Mouse (Mus musculus) myocyte (in vitro differentiated cells): ENCODE data around the gene Bcl7b. TPM values are rescaled to one million over a fixed set of nuclear protein-coding genes. Genes with fewer than 3 reads are reported as not detected.

Experiments used
- H3K27me3 ChIP-seq: one replicate; pipeline ENCODE4 v1.6.1; 2011; ENCODE audit not compliant: control insufficient read depth, insufficient read depth, insufficient read length
- H3K36me3 ChIP-seq: one replicate; pipeline ENCODE4 v1.6.1; 2011; ENCODE audit not compliant: control insufficient read depth, insufficient read depth
- H3K4me2 ChIP-seq: one replicate; pipeline ENCODE4 v1.6.1; 2011; ENCODE audit warnings: low read depth, control low read depth
- H3K4me3 ChIP-seq: one replicate; pipeline ENCODE4 v1.5.1; 2011; ENCODE audit warnings: mild to moderate bottlenecking, control low read depth, moderate library complexity
- H3K79me2 ChIP-seq: one replicate; pipeline ENCODE4 v1.6.1; 2011; ENCODE audit not compliant: control insufficient read depth, insufficient read depth
- H3ac ChIP-seq: one replicate; pipeline ENCODE4 v1.6.1; 2011; ENCODE audit not compliant: control insufficient read depth, insufficient read length
- CEBPB ChIP-seq: IDR thresholded peaks from 2 replicates; pipeline ENCODE4 v1.6.1; 2011; ENCODE audit warnings: mild to moderate bottlenecking, moderate library complexity; ENCODE audit not compliant: poor library complexity, insufficient read depth, severe bottlenecking
- E2F4 ChIP-seq: IDR thresholded peaks from one replicate; pipeline ENCODE4 v1.6.1; 2011; ENCODE audit warnings: mild to moderate bottlenecking, control low read depth, moderate library complexity; ENCODE audit not compliant: insufficient read depth
- MAX ChIP-seq: IDR thresholded peaks from one replicate; pipeline ENCODE4 v1.6.1; 2011; ENCODE audit warnings: low read depth, mild to moderate bottlenecking, control low read depth
- MYOD1 ChIP-seq, 3 experiments: IDR thresholded peaks; one replicate each; pipeline ENCODE4 v1.6.1; 2011; ENCODE audit warnings: control low read depth in 2 of 3, low read depth in 2 of 3, mild to moderate bottlenecking in 2 of 3, moderate library complexity in 1 of 3; ENCODE audit not compliant: insufficient read length in 2 of 3, control insufficient read depth in 1 of 3
- MYOG ChIP-seq, 3 experiments: IDR thresholded peaks; one replicate each; pipeline ENCODE4 v1.6.1; 2011; ENCODE audit warnings: control low read depth in 2 of 3, low read depth in 2 of 3, mild to moderate bottlenecking in 2 of 3; ENCODE audit not compliant: insufficient read length in 2 of 3, control insufficient read depth in 1 of 3, insufficient read depth in 1 of 3
- POLR2A ChIP-seq: IDR thresholded peaks from one replicate; pipeline ENCODE4 v1.6.1; 2011; ENCODE audit warnings: low read depth, mild to moderate bottlenecking, control low read depth, moderate library complexity; ENCODE audit not compliant: insufficient read length
- POLR2AphosphoS2 ChIP-seq: IDR thresholded peaks from one replicate; pipeline ENCODE4 v1.6.1; 2011; ENCODE audit warnings: low read depth, control low read depth; ENCODE audit not compliant: insufficient read length
- REST ChIP-seq: IDR thresholded peaks from one replicate; pipeline ENCODE4 v1.6.1; 2011; ENCODE audit warnings: mild to moderate bottlenecking, control low read depth, moderate library complexity; ENCODE audit not compliant: insufficient read depth, insufficient read length
- SRF ChIP-seq: IDR thresholded peaks from one replicate; pipeline ENCODE4 v1.6.1; 2011; ENCODE audit warnings: low read depth; ENCODE audit not compliant: control insufficient read depth, insufficient read length
- TCF12 ChIP-seq: IDR thresholded peaks from one replicate; pipeline ENCODE4 v1.6.1; 2011; ENCODE audit warnings: mild to moderate bottlenecking, control low read depth; ENCODE audit not compliant: poor library complexity, insufficient read depth, severe bottlenecking
- TCF3 ChIP-seq: IDR thresholded peaks from one replicate; pipeline ENCODE4 v1.6.1; 2011; ENCODE audit warnings: low read depth, control low read depth; ENCODE audit not compliant: insufficient read length
- USF1 ChIP-seq: IDR thresholded peaks from one replicate; pipeline ENCODE4 v1.6.1; 2011; ENCODE audit warnings: low read depth, mild to moderate bottlenecking, control low read depth, moderate library complexity
- polyA plus RNA-seq: library from polyadenylated mRNA; unstranded; fragments of >200 nt; fragmentation: generic; extraction: Trizol; gene quantifications from one replicate; pipeline ENCODE4 v1.2.1, GENCODE M21; 2012; ENCODE audit warnings: missing spikeins

The Bcl7b gene
- polyA plus RNA-seq, 1 experiment = 37.3 TPM

- Histone ChIP-seq H3K4me3 (peak overlapping the region; percentile 67), H3ac (peak overlapping the region; percentile 93), H3K27me3 (no peaks in the 10 kb centered on the region), H3K4me2 (peak overlapping the region; percentile 84), H3K36me3 (no peaks in the 10 kb centered on the region), H3K79me2 (peaks cover 49% of the 10 kb centered on the region)
- TF ChIP-seq MYOG (IDR thresholded peaks at IDR 0.05; ENCODE audit: control insufficient read depth in 1 of 3, insufficient read depth in 1 of 3, insufficient read length in 2 of 3, low read depth in 2 of 3) (peak in 2 of 3 experiments; percentile 51 to 63), POLR2A (peak; percentile 23), POLR2AphosphoS2 (peak; percentile 8), MYOD1 (IDR thresholded peaks at IDR 0.05; ENCODE audit: control insufficient read depth in 1 of 3, insufficient read length in 2 of 3, low read depth in 2 of 3) (peak in 1 of 3 experiments; percentile 72), E2F4 (no peak)
These were observed 19.5 kb downstream of the Bcl7b start for GRCm38 (mm10) chr5:135187349-135188213.

GRCm38 (mm10) chr5:135188214-135188554 lies 20.1 kb downstream of the Bcl7b start:
- TF ChIP-seq USF1 = no peak
- Histone ChIP-seq H3K4me3 (peak overlapping the region; percentile 67), H3K4me2 (peak overlapping the region; percentile 84), H3ac (peak overlapping the region; percentile 93), H3K36me3 (no peaks in the 10 kb centered on the region), H3K79me2 (peaks cover 55% of the 10 kb centered on the region), H3K27me3 (no peaks in the 10 kb centered on the region)

DNA sequence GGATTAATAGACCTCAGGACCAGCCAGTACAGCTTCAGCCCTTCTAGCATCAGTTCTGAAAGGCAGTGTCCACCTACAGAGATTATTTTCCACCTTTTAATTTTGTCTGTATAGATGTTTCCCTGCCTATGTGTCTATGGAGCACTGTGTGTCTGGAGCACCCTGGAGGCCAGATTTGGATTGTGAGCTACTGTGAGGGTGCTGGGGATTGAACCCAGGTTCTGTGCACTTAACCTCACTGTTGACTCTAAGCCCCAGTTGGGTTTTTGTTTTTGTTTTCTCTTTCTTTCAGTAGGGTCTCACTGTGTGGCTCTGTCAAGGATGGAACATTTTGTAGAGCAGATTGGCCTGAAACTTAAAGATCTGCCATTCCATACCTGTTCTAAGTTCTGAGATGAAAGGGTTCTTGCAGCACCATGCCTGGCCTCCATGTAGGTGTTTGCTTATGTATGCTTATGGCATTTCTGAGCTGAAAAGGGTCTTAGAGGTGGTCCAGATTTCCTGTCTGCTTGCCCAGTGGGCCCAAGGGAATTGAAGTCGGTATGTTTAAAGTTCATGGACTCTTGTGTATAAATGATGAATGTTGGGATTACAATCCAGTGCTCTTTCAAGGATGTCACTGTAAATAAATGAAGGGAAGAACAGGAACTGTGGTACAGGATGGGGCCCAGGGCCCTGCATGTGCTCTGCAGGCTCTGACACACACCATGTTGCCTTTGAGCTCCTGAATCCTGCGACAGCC lies 21.4 kb downstream of the Bcl7b start:
- Histone ChIP-seq H3K4me2 (peak overlapping the region; percentile 84), H3K36me3 (peaks cover 8% of the 10 kb centered on the region), H3ac (no peak overlapping the region), H3K4me3 (peak overlapping the region; percentile 67), H3K27me3 (no peaks in the 10 kb centered on the region), H3K79me2 (peaks cover 67% of the 10 kb centered on the region)
- no peak for TF ChIP-seq SRF
- no peak for TF ChIP-seq CEBPB

DNA sequence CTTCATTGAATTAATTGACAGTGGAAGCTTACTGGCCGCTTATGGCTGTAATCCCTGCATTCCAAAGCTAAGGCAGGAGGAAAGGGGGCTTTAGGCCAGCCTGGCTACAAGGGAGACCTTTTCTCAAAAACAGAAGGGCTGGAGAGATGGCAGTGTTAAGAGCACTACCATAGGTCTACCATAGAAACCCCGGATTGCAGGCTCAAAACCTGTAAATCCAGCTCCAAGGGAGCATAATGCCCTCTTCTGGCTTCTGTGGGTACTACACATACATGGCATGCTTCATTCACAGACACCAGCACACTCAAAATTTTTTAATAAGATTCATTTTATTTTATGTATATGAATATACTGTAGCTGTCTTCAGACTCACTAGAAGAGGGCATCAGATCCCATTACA lies 23.5 kb downstream of the Bcl7b start:
- H3K36me3 ChIP-seq = peaks cover 10% of the 10 kb centered on the region
- H3ac ChIP-seq = no peak overlapping the region
- TF ChIP-seq POLR2AphosphoS2 (no peak), MYOG (IDR thresholded peaks at IDR 0.05; ENCODE audit: control insufficient read depth in 1 of 3, insufficient read depth in 1 of 3, insufficient read length in 2 of 3, low read depth in 2 of 3) (no peak), POLR2A (no peak), MYOD1 (IDR thresholded peaks at IDR 0.05; ENCODE audit: control insufficient read depth in 1 of 3, insufficient read length in 2 of 3, low read depth in 2 of 3) (no peak)

DNA sequence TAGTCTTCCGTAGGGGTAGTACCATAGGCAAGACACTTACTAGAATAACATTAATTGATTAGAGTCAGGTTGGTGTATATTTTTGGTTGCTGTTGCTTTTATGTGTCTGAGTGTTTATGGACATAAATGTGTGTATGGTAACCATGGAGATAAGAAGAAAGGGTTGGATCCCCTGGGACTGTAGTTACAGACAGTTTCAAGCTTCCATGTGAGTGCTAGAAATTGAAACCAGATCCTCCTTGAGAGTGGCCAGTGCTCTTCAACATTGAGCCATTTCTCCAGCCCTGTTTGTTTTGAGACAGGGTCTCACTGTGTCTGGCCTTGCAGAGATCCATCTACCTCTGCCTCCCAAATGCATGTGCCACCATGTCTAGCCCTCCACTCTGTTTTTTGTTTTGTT lies 24.3 kb downstream of the Bcl7b start:
- Histone ChIP-seq H3K27me3 (no peaks in the 10 kb centered on the region), H3ac (no peak overlapping the region), H3K4me3 (no peak overlapping the region), H3K4me2 (peak overlapping the region; percentile 21), H3K36me3 (peaks cover 10% of the 10 kb centered on the region), H3K79me2 (peaks cover 97% of the 10 kb centered on the region)
- no peak for TF ChIP-seq TCF12
- TF ChIP-seq POLR2A = no peak
- no peak for TF ChIP-seq TCF3
- TF ChIP-seq E2F4 = no peak
- TF ChIP-seq SRF = no peak
- TF ChIP-seq POLR2AphosphoS2 = no peak
- no peak for TF ChIP-seq CEBPB

More for the DNA sequence above, 23.5 kb downstream of the Bcl7b start:
- no peaks in the 10 kb centered on the region for H3K27me3 ChIP-seq
- no peak overlapping the region for H3K4me2 ChIP-seq
- H3K79me2 ChIP-seq = peaks cover 89% of the 10 kb centered on the region
- no peak overlapping the region for H3K4me3 ChIP-seq

- H3K36me3 ChIP-seq = peaks cover 38% of the 10 kb centered on the region
- no peak overlapping the region for H3K4me2 ChIP-seq
- no peak overlapping the region for H3ac ChIP-seq
- TF ChIP-seq POLR2AphosphoS2 (no peak), MAX (no peak), MYOG (IDR thresholded peaks at IDR 0.05; ENCODE audit: control insufficient read depth in 1 of 3, insufficient read depth in 1 of 3, insufficient read length in 2 of 3, low read depth in 2 of 3) (no peak), MYOD1 (IDR thresholded peaks at IDR 0.05; ENCODE audit: control insufficient read depth in 1 of 3, insufficient read length in 2 of 3, low read depth in 2 of 3) (no peak), CEBPB (no peak), TCF3 (no peak), E2F4 (no peak), REST (no peak), SRF (no peak)
- H3K4me3 ChIP-seq = no peak overlapping the region
- H3K27me3 ChIP-seq = no peaks in the 10 kb centered on the region
- H3K79me2 ChIP-seq = peaks cover 92% of the 10 kb centered on the region
These were observed 28.3 kb downstream of the Bcl7b start for GRCm38 (mm10) chr5:135196367-135196766.
